Mouse (Mus musculus) adrenal gland, postnatal 14 days (tissue): Measurements from ENCODE around the gene 2510002D24Rik. TPM values are rescaled to one million over a fixed set of nuclear protein-coding genes. Genes with fewer than 3 reads are reported as not detected.

ENCODE experiments used
- DNase-seq: peaks from one replicate; pipeline ENCODE4 v3.0.0; 2021; ENCODE audit warnings: mixed read lengths
- long read RNA-seq, 2 experiments: library from polyadenylated mRNA; stranded (forward); transcript quantifications; one replicate each; pipeline ENCODE4 v2.0.0; 2021
- total RNA-seq: library from RNA; stranded (reverse); gene quantifications from 2 replicates; pipeline ENCODE4 v1.2.3, GENCODE M21; 2021

The 2510002D24Rik gene
- total RNA-seq = 15.4 and 19.3 TPM in 2 replicates
- long read RNA-seq, experiment 1, transcript 2510002D24Rik-201 (3 exons, 1,281 nt) = major isoform, 22 of 27 reads
- long read RNA-seq, experiment 1, partial matches to known transcripts = 1 of 27 reads
- long read RNA-seq, experiment 1, other reads (novel, unspliced or antisense) = 1 of 27 reads
- long read RNA-seq, experiment 2, transcript 2510002D24Rik-201 (3 exons, 1,281 nt) = major isoform, 13 of 27 reads
- long read RNA-seq, experiment 2, transcript 2510002D24Rik-203 (2 exons, 930 nt) = minor isoform, 8 of 27 reads
- long read RNA-seq, experiment 2, partial matches to known transcripts = 0 of 27 reads
- long read RNA-seq, experiment 2, other reads (novel, unspliced or antisense) = 6 of 27 reads

- DNase-seq = peak; percentile 96
These were observed at the start of gene 2510002D24Rik, which contains the start of gene Gm28539 for GRCm38 (mm10) chr16:18836468-18837208. Gene 2510002D24Rik (plus strand): TSS chr16:18836578. Gene Gm28539 (plus strand): TSS chr16:18836584.

- no peak for DNase-seq
These were observed 49.7 kb upstream of the 2510002D24Rik start for GRCm38 (mm10) chr16:18786652-18787051.

GRCm38 (mm10) chr16:18788627-18789406 is 47.6 kb upstream of the 2510002D24Rik start:
- no peak for DNase-seq

GRCm38 (mm10) chr16:18795223-18795899 is 41.0 kb upstream of the 2510002D24Rik start:
- no peak for DNase-seq

- DNase-seq = no peak
These were observed 39.7 kb upstream of the 2510002D24Rik start for GRCm38 (mm10) chr16:18796645-18797044.

- DNase-seq = no peak
These were observed 38.2 kb upstream of the 2510002D24Rik start for GRCm38 (mm10) chr16:18798151-18798550.

GRCm38 (mm10) chr16:18798841-18799240 is 37.5 kb upstream of the 2510002D24Rik start:
- peak; percentile 72 for DNase-seq

- peak; percentile 48 for DNase-seq
These were observed 30.6 kb upstream of the 2510002D24Rik start for GRCm38 (mm10) chr16:18805746-18806145.

GRCm38 (mm10) chr16:18809001-18809400 is 27.4 kb upstream of the 2510002D24Rik start:
- peak; percentile 41 for DNase-seq

- DNase-seq = no peak
These were observed 25.3 kb upstream of the 2510002D24Rik start for GRCm38 (mm10) chr16:18811032-18811431.

GRCm38 (mm10) chr16:18811468-18812384 is 24.7 kb upstream of the 2510002D24Rik start, which contains the start of the genes Ufd1 and Cdc45:
Gene Ufd1 (plus strand): TSS chr16:18811779.
Gene Cdc45 (minus strand): TSS chr16:18811987.
- DNase-seq = peak; percentile 95

GRCm38 (mm10) chr16:18812385-18812910 is 23.9 kb upstream of the 2510002D24Rik start:
- peak; percentile 57 for DNase-seq

GRCm38 (mm10) chr16:18822356-18822755 is 14.0 kb upstream of the 2510002D24Rik start:
- DNase-seq = no peak

- DNase-seq = no peak
These were observed 13.5 kb upstream of the 2510002D24Rik start for GRCm38 (mm10) chr16:18822925-18823324.

- no peak for DNase-seq
These were observed 7.7 kb upstream of the 2510002D24Rik start for GRCm38 (mm10) chr16:18828630-18829029.

GRCm38 (mm10) chr16:18829102-18829501 is 7.3 kb upstream of the 2510002D24Rik start:
- DNase-seq = no peak

GRCm38 (mm10) chr16:18833486-18833885 is 2.9 kb upstream of the 2510002D24Rik start:
- no peak for DNase-seq

- DNase-seq = no peak
These were observed 308 bp upstream of the 2510002D24Rik start for GRCm38 (mm10) chr16:18836073-18836467.

- no peak for DNase-seq
These were observed 2.0 kb downstream of the 2510002D24Rik start for GRCm38 (mm10) chr16:18838346-18838745.

- DNase-seq = no peak
These were observed 10.0 kb downstream of the 2510002D24Rik start for GRCm38 (mm10) chr16:18846301-18846820.
